Mouse (Mus musculus) ES-Bruce4 (cell line): Measurements from ENCODE around the gene Spsb2. TPM values are rescaled to one million over a fixed set of nuclear protein-coding genes. Genes with fewer than 3 reads are reported as not detected.

Experiments
- H3K27ac ChIP-seq: 2 replicates; pipeline ENCODE4 v1.5.1; 2012; ENCODE audit warnings: low read length, inconsistent platforms; ENCODE audit not compliant: insufficient read depth
- H3K27me3 ChIP-seq: 2 replicates; pipeline ENCODE4 v1.6.1; 2012; ENCODE audit warnings: mild to moderate bottlenecking, low read length, inconsistent platforms; ENCODE audit not compliant: control insufficient read depth, poor library complexity, insufficient read depth, severe bottlenecking
- H3K36me3 ChIP-seq: 2 replicates; pipeline ENCODE4 v1.6.1; 2012; ENCODE audit warnings: inconsistent platforms, mild to moderate bottlenecking, low read length, moderate library complexity; ENCODE audit not compliant: control insufficient read depth, poor library complexity, insufficient read depth, severe bottlenecking
- H3K4me1 ChIP-seq: one replicate; pipeline ENCODE4 v1.8.1; 2011; ENCODE audit warnings: low read length; ENCODE audit not compliant: control insufficient read depth, insufficient read depth
- H3K4me3 ChIP-seq: 2 replicates; pipeline ENCODE4 v1.5.1; 2011; ENCODE audit warnings: low read depth, mild to moderate bottlenecking, low read length
- H3K9ac ChIP-seq: 2 replicates; pipeline ENCODE4 v1.6.1; 2012; ENCODE audit warnings: low read depth, mild to moderate bottlenecking, inconsistent platforms; ENCODE audit not compliant: poor library complexity, severe bottlenecking
- H3K9me3 ChIP-seq: replicated peaks from 2 replicates; pipeline ENCODE4 v1.6.1; 2012; ENCODE audit warnings: mild to moderate bottlenecking, low read length, inconsistent platforms; ENCODE audit not compliant: control insufficient read depth, poor library complexity, insufficient read depth, severe bottlenecking
- CTCF ChIP-seq: IDR thresholded peaks from one replicate; pipeline ENCODE4 v1.8.1; 2011; ENCODE audit warnings: low read depth, low read length
- EP300 ChIP-seq: IDR thresholded peaks from 2 replicates; pipeline ENCODE4 v1.6.1; 2011; ENCODE audit warnings: low read depth, low read length; ENCODE audit not compliant: insufficient read depth
- POLR2A ChIP-seq: IDR thresholded peaks from one replicate; pipeline ENCODE4 v1.8.1; 2011; ENCODE audit warnings: low read length; ENCODE audit not compliant: insufficient read depth
- polyA plus RNA-seq: library from polyadenylated mRNA; stranded (reverse); fragments of >200 nt; gene quantifications from 2 replicates; pipeline ENCODE4 v1.2.4, GENCODE M21; 2011; ENCODE audit warnings: low read depth; ENCODE audit not compliant: missing spikeins, insufficient read depth, insufficient read length

The Spsb2 gene
- polyA plus RNA-seq, 1 experiment, result 4.6 TPM

DNA sequence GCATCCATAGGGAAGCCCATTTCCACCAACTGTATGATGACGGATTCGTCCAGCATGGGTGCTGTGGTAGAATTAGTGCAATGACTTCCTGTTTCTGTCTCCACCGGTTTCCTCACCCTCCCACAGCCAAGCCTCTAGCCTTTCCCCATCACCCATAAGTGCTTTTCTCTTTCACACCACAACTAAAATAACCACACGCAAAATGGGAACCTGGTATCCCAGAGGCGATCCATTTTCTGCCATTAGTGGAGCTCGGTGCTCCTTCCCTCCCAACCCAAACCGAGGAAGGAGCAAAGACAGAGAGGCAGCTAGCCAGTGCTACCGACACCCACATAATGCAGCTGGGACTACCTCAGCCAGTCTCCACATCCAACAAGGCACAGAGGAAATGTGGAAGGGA, 9.5 kb downstream of the Spsb2 start:
- TF ChIP-seq POLR2A (no peak), CTCF (no peak), EP300 (no peak)
- Histone ChIP-seq H3K36me3 (peaks cover 38% of the 10 kb centered on the region), H3K9me3 (no peaks in the 10 kb centered on the region), H3K4me3 (no peak overlapping the region), H3K4me1 (no peaks in the 10 kb centered on the region), H3K9ac (no peak overlapping the region), H3K27me3 (no peaks in the 10 kb centered on the region), H3K27ac (no peak overlapping the region)

DNA sequence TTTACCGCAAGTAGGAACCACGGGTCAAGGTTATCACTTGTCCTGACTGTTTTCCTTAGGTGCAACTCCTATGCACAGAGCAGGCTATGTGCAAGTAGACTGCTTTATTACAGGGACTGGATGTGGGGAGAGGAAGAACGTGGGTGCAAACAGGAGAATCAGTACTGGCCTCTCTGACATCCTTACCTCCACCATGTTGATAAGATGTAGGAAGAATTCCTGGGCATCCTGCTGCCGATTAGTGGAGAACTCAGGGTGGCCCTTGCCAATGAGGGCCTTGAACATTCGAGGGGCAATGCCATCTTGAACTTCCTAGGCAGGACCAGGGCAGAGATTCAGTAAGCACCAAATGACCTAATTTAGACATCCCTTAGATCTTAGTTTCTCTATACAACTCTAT, 12.4 kb downstream of the Spsb2 start:
- no peak overlapping the region for H3K4me3 ChIP-seq
- no peaks in the 10 kb centered on the region for H3K9me3 ChIP-seq
- no peaks in the 10 kb centered on the region for H3K4me1 ChIP-seq
- no peak overlapping the region for H3K9ac ChIP-seq
- H3K36me3 ChIP-seq, result peaks cover 64% of the 10 kb centered on the region
- H3K27ac ChIP-seq, result no peak overlapping the region
- TF ChIP-seq CTCF (no peak), EP300 (no peak), POLR2A (no peak)
- no peaks in the 10 kb centered on the region for H3K27me3 ChIP-seq

DNA sequence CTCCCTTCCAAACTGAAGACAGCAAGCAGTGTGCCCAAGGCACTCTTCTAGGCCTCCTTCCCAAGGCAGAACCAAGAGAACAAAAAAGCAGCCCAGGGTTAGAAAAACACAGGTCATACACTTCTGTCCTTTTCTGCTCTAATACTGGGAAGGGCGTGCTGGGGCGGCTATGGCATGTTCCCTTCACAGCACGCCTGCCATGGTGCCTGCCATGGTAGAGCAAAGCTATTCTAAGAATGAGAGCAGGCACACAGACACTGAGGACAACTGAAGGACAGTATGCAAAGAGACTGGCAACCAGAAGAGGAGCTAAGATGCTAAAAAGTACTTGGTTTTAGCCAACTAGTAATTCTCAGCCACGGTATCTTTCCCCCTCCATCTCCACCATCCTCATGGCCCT, 13.6 kb downstream of the Spsb2 start:
- TF ChIP-seq EP300, result no peak
- TF ChIP-seq CTCF, result no peak
- no peak for TF ChIP-seq POLR2A
- peaks cover 66% of the 10 kb centered on the region for H3K36me3 ChIP-seq
- no peaks in the 10 kb centered on the region for H3K9me3 ChIP-seq

DNA sequence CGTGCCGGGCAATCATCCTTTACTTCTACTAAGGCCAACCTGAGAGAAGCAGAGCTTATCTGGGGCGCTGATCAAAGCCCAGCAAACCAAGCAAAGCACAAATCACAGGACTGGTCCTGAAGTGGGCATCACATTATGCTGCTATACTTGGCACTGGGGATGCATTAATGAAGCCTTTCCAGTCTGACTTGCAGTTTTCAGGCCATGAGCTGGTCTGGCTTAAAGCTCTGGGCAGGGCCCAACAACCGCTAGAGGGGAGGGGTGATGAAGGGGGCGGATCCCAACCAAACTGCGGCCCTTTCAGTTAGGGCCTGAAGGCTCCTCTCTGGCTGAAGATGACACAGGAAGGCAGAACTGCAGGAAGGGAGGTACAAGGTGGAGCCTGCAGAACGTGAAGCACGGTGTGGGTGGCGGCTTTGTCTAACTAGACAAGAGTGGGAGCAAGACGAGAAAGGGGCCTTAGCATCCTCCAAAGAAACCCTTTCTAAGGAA, 19.7 kb downstream of the Spsb2 start:
- Histone ChIP-seq H3K36me3 (peaks cover 44% of the 10 kb centered on the region), H3K27ac (no peak overlapping the region), H3K27me3 (no peaks in the 10 kb centered on the region), H3K4me3 (peak overlapping the region; percentile 88), H3K9me3 (no peaks in the 10 kb centered on the region), H3K9ac (0 out of 2 replicates have a peak overlapping the region, but pooled peaks have one; percentile 8), H3K4me1 (peaks cover 2% of the 10 kb centered on the region)
- TF ChIP-seq POLR2A, result no peak

More for the DNA sequence above, 13.6 kb downstream of the Spsb2 start:
- Histone ChIP-seq H3K4me3 (no peak overlapping the region), H3K4me1 (no peaks in the 10 kb centered on the region), H3K27me3 (no peaks in the 10 kb centered on the region), H3K9ac (no peak overlapping the region), H3K27ac (no peak overlapping the region)

GRCm38 (mm10) chr6:124828868-124829798, 20.7 kb downstream of the Spsb2 start, which contains the start of the genes Usp5 and Cdca3:
TSS of gene Usp5 (minus strand) at chr6:124829484.
TSS of gene Cdca3 (plus strand) at chr6:124829547.
- H3K36me3 ChIP-seq, result peaks cover 35% of the 10 kb centered on the region
- TF ChIP-seq POLR2A (peak; percentile 44), EP300 (no peak), CTCF (no peak)

More at GRCm38 (mm10) chr6:124828868-124829798, 20.7 kb downstream of the Spsb2 start, which contains the start of the genes Usp5 and Cdca3:
- Histone ChIP-seq H3K4me1 (peaks cover 2% of the 10 kb centered on the region), H3K9me3 (no peaks in the 10 kb centered on the region), H3K9ac (peak within 1 kb of the TSS; percentile 89), H3K27me3 (no peaks in the 10 kb centered on the region), H3K4me3 (peak within 1 kb of the TSS; percentile 98), H3K27ac (peak within 1 kb of the TSS; percentile 82)
